Mouse (Mus musculus) neural tube, embryonic 11.5 days (tissue): ENCODE data around the gene Rimbp2. TPM values are rescaled to one million over a fixed set of nuclear protein-coding genes. Genes with fewer than 3 reads are reported as not detected.

Source experiments
- ATAC-seq: fragments of 200-750 bp; cut with Nextera tagmentation; 2 replicates; pipeline ENCODE4 v1.8.0; 2017; ENCODE audit warnings: moderate number of reproducible peaks, mild to moderate bottlenecking, moderate TSS enrichment, moderate library complexity; ENCODE audit not compliant: insufficient read depth, low FRiP score, low TSS enrichment
- DNase-seq: peaks from one replicate; pipeline ENCODE4 v3.0.0-alpha.2; 2015; ENCODE audit warnings: low spot score
- H3K27ac ChIP-seq: fragments of 300-500 bp; sonication (generic); 2 replicates; pipeline ENCODE4 v1.5.1; 2014; ENCODE audit warnings: low read depth, mild to moderate bottlenecking, low read length
- H3K27me3 ChIP-seq: fragments of 300-500 bp; sonication (generic); 2 replicates; pipeline ENCODE4 v1.6.1; 2014; ENCODE audit warnings: mild to moderate bottlenecking, low read length, mixed read lengths; ENCODE audit not compliant: control insufficient read depth, insufficient read depth
- H3K36me3 ChIP-seq: fragments of 300-500 bp; sonication (generic); 2 replicates; pipeline ENCODE4 v1.6.1; 2014; ENCODE audit warnings: mild to moderate bottlenecking, low read length, moderate library complexity, mixed read lengths; ENCODE audit not compliant: control insufficient read depth, insufficient read depth
- H3K4me1 ChIP-seq: fragments of 300-500 bp; sonication (generic); 2 replicates; pipeline ENCODE4 v1.6.1; 2014; ENCODE audit warnings: low read length, mixed read lengths; ENCODE audit not compliant: control insufficient read depth, insufficient read depth
- H3K4me2 ChIP-seq: fragments of 300-500 bp; sonication (generic); 2 replicates; pipeline ENCODE4 v1.6.1; 2014; ENCODE audit warnings: low read depth, mild to moderate bottlenecking, moderate library complexity
- H3K4me3 ChIP-seq: fragments of 300-500 bp; sonication (generic); 2 replicates; pipeline ENCODE4 v1.5.1; 2014; ENCODE audit warnings: low read depth, low read length
- H3K9ac ChIP-seq: fragments of 300-500 bp; sonication (generic); 2 replicates; pipeline ENCODE4 v1.6.1; 2014; ENCODE audit warnings: mild to moderate bottlenecking, low read length
- H3K9me3 ChIP-seq: fragments of 300-500 bp; sonication (generic); 2 replicates; pipeline ENCODE4 v1.6.1; 2016; ENCODE audit warnings: low read length; ENCODE audit not compliant: control insufficient read depth
- WGBS: fragments of 180-500 bp; shearing (Covaris S2); extraction: QIAGEN DNeasy Blood & Tissue Kit; methylation state at CpG from one replicate; pipeline ENCODE4 v1.1.7; 2014; 5-methylcytosine and 5-hydroxymethylcytosine counted together
- polyA plus RNA-seq: library from polyadenylated mRNA; unstranded; fragments of >200 nt; fragmentation: Nextera tagmentation; extraction: Ambion mirVana; gene quantifications from 2 replicates; pipeline ENCODE4 v1.2.1, GENCODE M21; 2014

Rimbp2 gene
- polyA plus RNA-seq, 1 experiment from 2014 or later: 2.9 TPM

DNA sequence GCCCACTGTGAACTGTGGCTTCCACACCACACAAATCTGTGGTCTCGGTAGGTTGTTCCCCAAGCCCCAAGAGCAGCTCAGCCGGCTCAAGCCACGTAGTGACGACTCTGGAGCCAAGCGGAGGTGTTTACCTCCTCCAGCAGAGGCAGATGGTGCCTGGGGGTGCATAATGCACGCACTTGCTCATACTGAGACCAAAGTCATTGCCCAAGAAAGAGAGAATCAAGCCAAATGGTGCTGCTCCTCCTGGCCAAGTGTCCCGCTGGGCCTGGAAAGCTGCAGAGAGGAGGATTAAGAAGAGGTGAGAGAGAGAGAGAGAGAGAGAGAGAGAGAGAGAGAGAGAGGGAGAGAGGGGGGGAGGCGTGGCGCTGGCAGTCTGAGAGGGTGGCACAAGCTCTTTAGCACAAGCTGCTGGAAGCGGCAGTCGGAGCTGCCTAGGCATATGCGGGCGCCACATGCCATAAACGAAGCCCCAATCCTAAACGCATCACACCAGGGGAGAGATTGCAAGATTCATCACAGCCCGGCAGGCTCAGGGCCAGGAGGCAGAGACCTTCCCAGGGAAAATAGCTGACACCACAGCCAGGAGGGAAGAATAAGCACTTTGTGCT is 75.8 kb downstream of the Rimbp2 start:
- no peaks in the 10 kb centered on the region for H3K4me1 ChIP-seq
- no peak overlapping the region for H3K4me2 ChIP-seq
- no peaks in the 10 kb centered on the region for H3K9me3 ChIP-seq
- no peak overlapping the region for H3K4me3 ChIP-seq
- H3K36me3 ChIP-seq: no peaks in the 10 kb centered on the region
- 24% methylated on average over 16 of the region's 16 CpGs for WGBS
- no peak overlapping the region for H3K27ac ChIP-seq
- ATAC-seq (no peak), DNase-seq (no peak)
- H3K27me3 ChIP-seq: no peaks in the 10 kb centered on the region
- no peak overlapping the region for H3K9ac ChIP-seq

- H3K9me3 ChIP-seq: no peaks in the 10 kb centered on the region
- no peaks in the 10 kb centered on the region for H3K4me1 ChIP-seq
- no peak overlapping the region for H3K27ac ChIP-seq
- H3K4me3 ChIP-seq: no peak overlapping the region
- DNase-seq (no peak), ATAC-seq (no peak)
- H3K9ac ChIP-seq: no peak overlapping the region
- no peak overlapping the region for H3K4me2 ChIP-seq
- no peaks in the 10 kb centered on the region for H3K36me3 ChIP-seq
- no peaks in the 10 kb centered on the region for H3K27me3 ChIP-seq
- 65% methylated on average over 3 of the region's 3 CpGs for WGBS
Measured at GRCm38 (mm10) chr5:128871706-128872105, 81.6 kb downstream of the Rimbp2 start.

GRCm38 (mm10) chr5:128866811-128867210 is 86.5 kb downstream of the Rimbp2 start:
- WGBS: 89% methylated on average over 5 of the region's 5 CpGs

DNA sequence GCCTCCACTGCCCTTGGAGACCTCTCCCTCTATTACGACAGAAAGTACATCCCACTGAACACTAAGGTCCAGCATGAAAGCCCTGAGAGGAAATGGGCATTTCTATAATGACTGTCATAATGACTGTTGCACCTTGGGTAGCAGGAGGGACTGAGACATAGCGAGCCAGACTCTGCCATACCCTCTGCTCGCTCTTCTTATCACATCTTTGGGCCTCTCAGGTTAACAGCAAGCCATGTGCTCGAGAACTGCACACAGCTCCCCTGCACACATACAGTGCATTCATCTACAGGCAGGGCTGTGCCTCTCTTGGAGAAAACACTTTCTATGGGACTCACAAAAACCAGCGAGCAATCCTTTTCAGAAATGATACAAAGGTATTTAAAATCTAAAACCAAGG is 87.0 kb downstream of the Rimbp2 start:
- no peak overlapping the region for H3K27ac ChIP-seq
- 88% methylated on average over 5 of the region's 5 CpGs for WGBS
- H3K27me3 ChIP-seq: no peaks in the 10 kb centered on the region
- ATAC-seq (no peak), DNase-seq (no peak)
- no peaks in the 10 kb centered on the region for H3K9me3 ChIP-seq
- H3K9ac ChIP-seq: no peak overlapping the region
- no peak overlapping the region for H3K4me2 ChIP-seq
- no peak overlapping the region for H3K4me3 ChIP-seq
- no peaks in the 10 kb centered on the region for H3K4me1 ChIP-seq
- no peaks in the 10 kb centered on the region for H3K36me3 ChIP-seq

More at GRCm38 (mm10) chr5:128866811-128867210, 86.5 kb downstream of the Rimbp2 start:
- Histone ChIP-seq H3K4me2 (no peak overlapping the region), H3K4me1 (no peaks in the 10 kb centered on the region), H3K4me3 (no peak overlapping the region), H3K27ac (no peak overlapping the region), H3K36me3 (no peaks in the 10 kb centered on the region), H3K9ac (no peak overlapping the region), H3K27me3 (no peaks in the 10 kb centered on the region), H3K9me3 (no peaks in the 10 kb centered on the region)
- ATAC-seq (no peak), DNase-seq (no peak)

DNA sequence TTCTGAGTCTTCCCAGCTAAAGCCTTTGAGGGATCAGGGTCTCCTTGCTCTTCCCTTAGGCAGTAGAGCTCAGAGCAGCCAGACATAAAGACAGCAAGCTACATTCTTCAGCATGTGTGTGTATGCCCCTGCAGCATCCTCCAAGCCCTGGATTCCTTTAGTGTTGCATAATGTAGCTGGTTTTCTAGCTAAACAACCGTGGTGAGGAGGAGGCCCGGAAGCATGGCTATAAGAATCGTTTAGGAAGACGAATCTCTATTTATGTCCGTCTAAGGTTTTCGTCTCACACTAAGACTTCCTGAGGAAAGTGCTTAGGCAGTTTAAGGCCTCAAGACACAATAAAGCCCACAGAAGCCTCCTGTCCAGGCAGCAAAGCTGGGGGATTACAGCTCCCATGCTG is 89.8 kb downstream of the Rimbp2 start:
- H3K4me3 ChIP-seq: no peak overlapping the region
- H3K4me1 ChIP-seq: no peaks in the 10 kb centered on the region
- no peak for ATAC-seq
- 72% methylated on average over 6 of the region's 6 CpGs for WGBS
- H3K4me2 ChIP-seq: no peak overlapping the region
- no peaks in the 10 kb centered on the region for H3K27me3 ChIP-seq
- DNase-seq: no peak
- H3K9me3 ChIP-seq: no peaks in the 10 kb centered on the region
- no peak overlapping the region for H3K9ac ChIP-seq
- no peak overlapping the region for H3K27ac ChIP-seq
- H3K36me3 ChIP-seq: no peaks in the 10 kb centered on the region

DNA sequence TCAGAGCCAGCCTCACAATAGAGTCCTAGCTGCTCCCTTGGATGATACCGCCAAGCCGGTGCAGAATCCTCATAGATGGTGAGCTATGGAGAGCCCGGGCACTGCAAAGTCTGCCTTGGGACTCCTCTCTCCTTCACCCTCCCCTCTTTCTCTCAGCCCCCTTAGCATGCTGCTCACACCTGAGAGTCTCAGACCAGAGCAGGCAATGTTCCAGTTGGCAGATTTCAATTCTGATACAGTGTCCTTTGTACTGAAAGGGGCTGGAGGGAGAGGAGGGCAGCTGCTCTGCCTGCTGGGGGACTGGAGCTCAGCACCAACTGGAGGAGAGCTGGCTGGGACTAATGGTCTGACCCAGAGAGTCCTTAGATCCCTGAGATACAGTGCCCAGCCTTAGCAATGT is 92.4 kb downstream of the Rimbp2 start:
- no peak for ATAC-seq
- DNase-seq: no peak
- H3K4me2 ChIP-seq: no peak overlapping the region

DNA sequence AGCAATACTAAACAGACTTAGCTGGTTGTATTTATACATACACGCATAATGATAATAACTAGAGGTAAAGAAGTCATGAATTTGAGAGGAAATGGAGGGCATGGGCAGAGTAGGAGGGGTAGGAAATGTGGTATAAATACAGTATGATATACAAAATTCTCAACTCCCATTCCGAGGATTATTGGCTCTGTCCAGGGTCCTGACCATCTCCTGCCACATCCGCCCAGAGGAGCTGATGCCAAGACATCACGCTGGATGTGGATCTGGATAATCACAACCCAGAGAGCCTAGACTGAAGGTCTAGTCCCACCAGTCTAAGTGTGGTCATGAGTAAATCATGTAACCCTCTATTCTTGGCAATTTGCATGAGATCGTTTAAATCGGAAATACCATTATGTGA is 100.5 kb downstream of the Rimbp2 start:
- 68% methylated on average over 6 of the region's 6 CpGs for WGBS
- Histone ChIP-seq H3K36me3 (no peaks in the 10 kb centered on the region), H3K4me1 (no peaks in the 10 kb centered on the region), H3K27me3 (no peaks in the 10 kb centered on the region), H3K9ac (no peak overlapping the region), H3K27ac (no peak overlapping the region), H3K4me2 (no peak overlapping the region), H3K4me3 (no peak overlapping the region), H3K9me3 (no peaks in the 10 kb centered on the region)
- DNase-seq (no peak), ATAC-seq (no peak)

More for the DNA sequence above, 92.4 kb downstream of the Rimbp2 start:
- 89% methylated on average over 3 of the region's 3 CpGs for WGBS
- H3K9ac ChIP-seq: no peak overlapping the region
- no peaks in the 10 kb centered on the region for H3K36me3 ChIP-seq
- no peaks in the 10 kb centered on the region for H3K27me3 ChIP-seq
- no peak overlapping the region for H3K27ac ChIP-seq
- H3K4me1 ChIP-seq: no peaks in the 10 kb centered on the region
- H3K4me3 ChIP-seq: no peak overlapping the region
- H3K9me3 ChIP-seq: no peaks in the 10 kb centered on the region

DNA sequence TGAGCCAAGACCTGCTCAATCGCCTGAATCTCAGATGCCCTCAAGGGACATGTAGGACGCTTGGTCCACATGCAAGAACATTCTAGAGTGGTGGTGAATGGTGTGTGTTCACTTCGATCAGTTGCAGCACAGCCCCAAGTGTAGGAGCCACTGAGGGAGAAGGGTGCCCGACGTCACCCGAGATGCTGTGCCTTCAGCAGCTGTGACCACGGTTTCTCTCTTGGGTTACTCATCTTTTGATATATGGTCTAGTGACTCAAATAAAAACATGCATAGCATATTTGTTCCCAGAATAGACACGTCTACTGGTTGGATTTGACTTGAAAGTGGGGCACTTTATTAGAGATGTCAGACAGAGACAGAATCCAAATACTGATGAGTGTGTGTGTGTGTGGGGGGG is 105.5 kb downstream of the Rimbp2 start:
- ATAC-seq: no peak
- Histone ChIP-seq H3K27me3 (no peaks in the 10 kb centered on the region), H3K4me3 (no peak overlapping the region), H3K4me2 (no peak overlapping the region), H3K27ac (no peak overlapping the region), H3K9ac (no peak overlapping the region), H3K4me1 (no peaks in the 10 kb centered on the region), H3K9me3 (no peaks in the 10 kb centered on the region), H3K36me3 (no peaks in the 10 kb centered on the region)
- DNase-seq: no peak
- 82% methylated on average over 8 of the region's 8 CpGs for WGBS

- no peak overlapping the region for H3K27ac ChIP-seq
- ATAC-seq: no peak
- H3K27me3 ChIP-seq: no peaks in the 10 kb centered on the region
Measured at GRCm38 (mm10) chr5:128846433-128847040, 106.7 kb downstream of the Rimbp2 start.

More at GRCm38 (mm10) chr5:128846433-128847040, 106.7 kb downstream of the Rimbp2 start:
- 87% methylated on average over 12 of the region's 12 CpGs for WGBS
- Histone ChIP-seq H3K4me3 (no peak overlapping the region), H3K9me3 (no peaks in the 10 kb centered on the region), H3K9ac (no peak overlapping the region), H3K4me1 (no peaks in the 10 kb centered on the region), H3K4me2 (no peak overlapping the region), H3K36me3 (no peaks in the 10 kb centered on the region)
- DNase-seq: no peak
